Mouse (Mus musculus) erythroblast, embryonic 14.5 days (primary cell): Measurements from ENCODE around the gene Patj.

Experiments
- GATA1 ChIP-seq: IDR thresholded peaks from 2 replicates; pipeline ENCODE4 v1.6.1; 2012; ENCODE audit warnings: low read length, inconsistent platforms, mixed read lengths
- TAL1 ChIP-seq: IDR thresholded peaks from 3 replicates; pipeline ENCODE4 v1.6.1; 2012; ENCODE audit warnings: low read length, inconsistent platforms, mixed read lengths

GRCm38 (mm10) chr4:98622180-98622579 is 226.6 kb downstream of the Patj start:
- TF ChIP-seq GATA1 (no peak), TAL1 (no peak)
